Mouse (Mus musculus): ENCODE results near the gene Lrriq3.

- TF ChIP-seq CTCF (IDR thresholded peaks at IDR 0.05) (peak; percentile 22; the same call in 1 of the 2 replicates), EP300 (IDR thresholded peaks at IDR 0.05; ENCODE audit: insufficient read depth, low read depth, low read length) (0 out of 2 replicates have a peak, but pooled peaks have one; percentile 46), POLR2A (IDR thresholded peaks at IDR 0.05; ENCODE audit: insufficient read depth, low read depth, low read length) (peak; percentile 86)
Measured at GRCm38 (mm10) chr3:155093116-155093956, at the start of gene Lrriq3, which contains the start of gene Fpgt.

Data from heart, adult 2 months (tissue).